Mouse (Mus musculus): ENCODE data around the gene Map3k3.
"Not testable (repeated sequence)": the region's sequence is repeated elsewhere in the genome, so short reads cannot be mapped to it uniquely, and the experiment has no call there.

Gene Map3k3

DNA sequence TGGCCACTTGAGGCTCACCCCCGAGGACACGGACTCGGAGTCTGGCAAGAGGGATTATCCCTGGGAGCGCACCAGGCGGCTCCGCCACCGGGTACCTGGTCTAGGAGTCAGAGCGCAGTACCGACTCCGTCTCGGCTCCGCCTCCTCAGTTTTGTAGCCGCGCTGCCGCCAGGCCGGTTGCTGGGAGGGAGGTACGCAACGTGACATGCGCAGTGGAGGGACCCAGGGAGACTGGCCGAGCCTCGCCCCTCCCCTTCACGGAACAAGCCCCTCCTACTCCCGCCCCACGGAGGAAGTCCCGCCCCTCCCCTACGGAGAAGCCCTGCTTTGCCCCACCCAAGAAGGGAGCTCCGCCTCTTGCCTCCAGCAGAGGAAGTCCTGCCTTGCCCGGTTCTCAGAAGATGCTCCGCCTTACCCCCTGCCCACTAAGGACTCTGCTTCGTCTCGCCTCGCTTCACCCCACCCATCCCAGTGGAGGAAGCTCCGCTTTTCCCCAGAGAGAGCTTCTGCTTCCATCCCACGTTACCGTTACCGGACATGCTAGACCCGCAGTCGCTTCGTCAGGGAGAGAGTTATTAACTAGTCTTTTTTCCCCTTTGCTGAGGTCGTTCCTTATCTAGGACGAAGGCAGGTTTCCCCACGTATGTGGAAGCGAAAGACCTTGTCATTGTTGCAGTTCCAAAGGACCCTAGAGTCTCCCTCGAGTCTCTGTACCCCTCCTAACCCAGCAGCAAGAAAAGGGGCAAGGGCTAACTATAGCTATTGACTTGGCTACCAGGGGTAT lies 109.2 kb downstream of the Map3k3 start:
- DNase-seq = peak; percentile 96

DNA sequence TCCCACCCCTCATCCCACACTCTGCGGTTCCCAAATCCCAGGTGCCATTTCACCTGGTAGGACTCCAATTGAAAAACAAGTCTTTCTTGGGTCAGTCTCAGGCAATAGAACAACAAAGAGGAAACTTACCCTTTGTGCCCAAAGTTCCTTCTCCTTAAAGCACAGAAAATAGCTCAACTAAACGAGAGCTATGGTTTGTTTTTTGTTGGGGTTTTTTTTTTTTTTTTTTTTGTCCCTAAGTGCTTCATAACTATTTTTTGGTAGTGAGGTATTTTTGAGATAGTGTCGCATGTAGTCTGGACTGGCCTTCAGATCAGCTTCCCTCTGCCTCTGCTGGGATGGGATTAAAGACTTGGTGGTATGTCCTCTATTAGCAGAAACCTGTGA lies 109.7 kb downstream of the Map3k3 start:
- DNase-seq = no peak

DNA sequence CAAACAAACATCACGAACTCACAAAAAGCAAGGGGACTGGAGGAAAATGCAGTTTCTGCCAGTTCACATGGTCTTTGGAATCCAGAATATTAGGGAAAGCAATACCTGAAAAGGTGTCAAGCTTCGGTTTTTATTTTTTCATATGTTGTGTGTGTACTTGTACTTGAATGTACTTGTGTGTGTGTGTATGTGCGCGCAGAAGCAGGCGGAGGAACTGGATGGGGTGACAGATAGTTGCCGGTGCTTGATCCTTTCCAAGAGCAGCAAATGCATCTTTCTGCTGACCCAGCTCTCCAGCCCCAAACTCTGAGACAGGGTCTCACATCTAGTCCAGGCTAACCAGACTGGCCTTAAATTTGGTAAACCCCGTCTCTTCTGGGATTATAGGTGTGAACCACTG lies 110.5 kb downstream of the Map3k3 start:
- DNase-seq = no peak

DNA sequence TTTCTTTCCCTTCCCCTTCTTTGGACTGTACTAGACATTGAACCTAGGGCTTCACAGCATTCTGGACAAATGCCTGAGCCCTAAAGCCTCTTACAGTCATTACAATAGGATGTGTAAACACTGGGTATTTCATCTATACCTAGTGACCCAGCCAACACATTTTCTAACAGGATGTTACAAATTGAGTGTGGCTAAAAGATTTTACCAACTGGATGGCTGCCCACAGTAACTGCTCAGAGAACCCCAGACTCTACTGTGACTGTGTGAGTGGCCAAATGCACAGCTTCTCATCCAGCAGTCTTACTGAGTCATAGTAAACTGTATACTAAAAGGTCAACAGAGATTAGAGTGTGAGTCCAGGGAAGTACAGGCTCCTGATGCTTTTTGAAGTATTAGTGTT lies 110.9 kb downstream of the Map3k3 start:
- DNase-seq = no peak

DNA sequence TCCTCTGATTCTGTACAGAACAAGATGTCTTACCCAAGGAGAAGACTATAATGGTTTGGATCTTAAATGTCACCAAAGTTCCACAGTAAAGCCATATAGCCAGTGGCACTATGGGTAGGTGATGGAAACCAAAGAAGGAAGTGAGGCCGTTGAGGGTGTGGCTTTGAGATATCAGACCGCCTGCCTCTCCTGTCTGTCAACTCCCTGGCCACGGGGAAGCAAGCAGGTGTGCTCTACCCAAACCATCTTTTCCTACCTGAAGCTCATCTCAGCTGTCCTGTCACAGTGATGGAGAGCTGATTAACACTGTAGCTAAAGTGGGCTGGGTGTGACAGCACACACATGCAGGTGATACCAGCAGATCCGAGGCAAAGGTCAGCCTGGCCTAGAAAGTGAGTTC lies 113.9 kb downstream of the Map3k3 start:
- no peak for DNase-seq

DNA sequence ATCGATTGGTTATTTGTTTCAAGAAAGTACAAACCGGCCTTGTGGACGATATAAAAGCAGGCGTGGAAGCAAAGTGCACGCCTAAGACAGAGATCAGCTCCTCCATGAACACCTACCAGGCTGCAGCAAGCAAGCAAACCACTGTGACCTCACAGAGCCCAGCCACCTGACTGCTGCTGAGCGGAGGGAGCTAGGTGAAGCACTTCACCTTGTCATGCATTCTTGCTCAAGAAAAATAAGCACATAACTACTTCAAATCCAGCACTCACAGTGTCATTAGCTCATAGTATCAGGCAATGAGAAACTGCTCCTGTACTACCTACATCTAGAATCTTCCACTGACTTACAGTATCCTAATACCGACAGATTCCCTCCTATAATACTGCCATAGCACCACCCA lies 115.6 kb downstream of the Map3k3 start:
- not testable (repeated sequence) for DNase-seq

DNA sequence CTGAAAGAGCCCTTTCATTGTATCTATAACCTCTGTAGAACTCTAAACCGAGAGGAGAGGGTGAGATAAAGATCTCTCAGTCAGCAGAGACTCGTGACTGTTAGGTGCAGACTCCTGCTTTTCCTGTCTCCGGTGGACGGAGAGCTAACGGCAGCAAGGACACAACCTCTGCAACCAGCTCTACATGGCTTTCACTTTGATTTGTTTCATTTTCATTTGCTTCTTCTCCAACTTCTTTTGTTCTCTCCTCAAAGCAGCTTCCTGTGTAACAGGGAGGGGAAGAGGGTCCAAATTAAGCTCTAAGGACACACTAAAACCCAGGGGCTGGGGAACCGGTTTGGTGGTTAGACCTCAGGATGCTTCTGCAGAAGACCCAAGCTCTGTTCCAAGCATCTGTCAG lies 116.3 kb downstream of the Map3k3 start:
- DNase-seq = no peak

DNA sequence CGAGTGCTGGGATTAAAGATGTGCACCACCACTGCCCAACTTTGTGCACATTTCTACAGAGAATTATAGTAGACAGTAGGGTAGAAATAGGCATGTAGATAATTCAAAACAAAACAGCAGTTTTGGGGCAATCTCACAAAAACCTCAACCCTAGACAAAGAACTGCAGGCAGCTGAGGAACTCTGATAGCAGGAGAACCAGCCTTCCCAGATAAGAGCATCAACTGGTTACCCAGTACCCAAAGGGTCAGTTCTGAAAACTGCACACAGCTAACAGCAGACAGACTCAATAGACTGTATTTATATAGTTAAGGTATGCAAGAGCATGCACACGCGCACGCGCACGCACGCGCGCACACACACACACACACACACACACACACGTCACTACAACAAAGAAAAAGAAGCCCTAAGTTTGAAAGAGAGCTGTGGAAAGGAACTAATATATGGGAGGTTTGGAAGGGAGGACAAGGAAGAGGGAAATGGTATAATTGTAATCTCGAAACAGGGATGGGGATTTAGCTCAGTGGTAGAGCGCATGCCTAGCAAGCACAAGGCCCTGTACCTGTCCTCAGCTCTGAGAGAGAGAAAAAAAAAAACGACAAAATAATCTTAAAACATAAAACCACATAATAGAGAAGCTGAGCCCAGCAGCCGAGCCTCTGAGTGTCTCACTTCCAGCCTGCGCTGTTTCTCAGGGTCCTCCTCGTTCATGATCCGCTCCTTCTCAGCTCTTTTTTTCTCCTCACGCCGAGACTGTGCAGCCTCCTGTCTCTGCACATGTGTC lies 117.1 kb downstream of the Map3k3 start:
- no peak for DNase-seq

DNA sequence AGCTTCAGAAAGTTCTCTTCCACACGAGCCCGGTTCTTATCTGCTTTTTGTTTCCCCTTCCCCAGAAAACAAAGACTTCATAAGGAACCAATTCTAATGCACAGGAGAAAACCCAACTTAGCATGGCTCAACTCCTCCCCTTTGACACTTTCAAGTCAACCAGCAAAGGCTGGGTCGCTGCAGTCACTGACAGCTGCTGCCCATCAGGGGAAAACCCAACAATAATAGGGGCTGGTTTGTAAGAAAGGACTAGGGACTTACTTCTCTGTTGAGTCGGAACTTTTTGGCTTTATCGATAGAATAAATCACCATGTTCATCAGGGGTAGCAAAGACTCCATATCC lies 117.7 kb downstream of the Map3k3 start, which contains the start of gene Strada:
Gene Strada (minus strand): TSS at position 46 of the 343 bp plus-strand sequence.
- no peak for DNase-seq
